Mouse (Mus musculus) liver, embryonic 11.5 days (tissue): Measurements from ENCODE around the gene Nav2. TPM values are rescaled to one million over a fixed set of nuclear protein-coding genes. Genes with fewer than 3 reads are reported as not detected.

Experiments used
- ATAC-seq: fragments of 200-750 bp; cut with Nextera tagmentation; replicated peaks from 2 replicates; pipeline ENCODE4 v1.8.0; 2017; ENCODE audit warnings: moderate number of reproducible peaks, mild to moderate bottlenecking, moderate TSS enrichment, moderate library complexity; ENCODE audit not compliant: low FRiP score
- DNase-seq: peaks from one replicate; pipeline ENCODE4 v3.0.0-alpha.2; 2017; ENCODE audit warnings: low spot score
- H3K27ac ChIP-seq: fragments of 300-500 bp; sonication (generic); 2 replicates; pipeline ENCODE4 v1.5.1; 2014; ENCODE audit warnings: mild to moderate bottlenecking, low read depth, low read length, control low read depth
- H3K27me3 ChIP-seq: fragments of 300-500 bp; sonication (generic); replicated peaks from 2 replicates; pipeline ENCODE4 v1.6.1; 2014; ENCODE audit warnings: low read length, mixed read lengths; ENCODE audit not compliant: control insufficient read depth, insufficient read depth
- H3K36me3 ChIP-seq: fragments of 300-500 bp; sonication (generic); 2 replicates; pipeline ENCODE4 v1.6.1; 2014; ENCODE audit warnings: mild to moderate bottlenecking, low read length, moderate library complexity, mixed read lengths; ENCODE audit not compliant: control insufficient read depth, insufficient read depth
- H3K4me1 ChIP-seq: fragments of 300-500 bp; sonication (generic); replicated peaks from 2 replicates; pipeline ENCODE4 v1.6.1; 2014; ENCODE audit warnings: low read length, mixed read lengths; ENCODE audit not compliant: control insufficient read depth, insufficient read depth
- H3K4me2 ChIP-seq: fragments of 300-500 bp; sonication (generic); 2 replicates; pipeline ENCODE4 v1.6.1; 2014; ENCODE audit warnings: mild to moderate bottlenecking, control low read depth, moderate library complexity
- H3K4me3 ChIP-seq: fragments of 300-500 bp; sonication (generic); 2 replicates; pipeline ENCODE4 v1.5.1; 2014; ENCODE audit warnings: low read depth, low read length, control low read depth
- H3K9ac ChIP-seq: fragments of 300-500 bp; sonication (generic); 2 replicates; pipeline ENCODE4 v1.6.1; 2014; ENCODE audit warnings: low read depth, low read length, control low read depth
- H3K9me3 ChIP-seq: fragments of 300-500 bp; sonication (generic); 2 replicates; pipeline ENCODE4 v1.6.1; 2016; ENCODE audit warnings: low read length, inconsistent platforms, mixed read lengths; ENCODE audit not compliant: control insufficient read depth
- WGBS: fragments of 180-500 bp; shearing (Covaris S2); extraction: QIAGEN DNeasy Blood & Tissue Kit; methylation state at CpG from one replicate; pipeline ENCODE4 v1.1.7; 2014; 5-methylcytosine and 5-hydroxymethylcytosine counted together
- polyA plus RNA-seq: library from polyadenylated mRNA; unstranded; fragments of >200 nt; fragmentation: Nextera tagmentation; extraction: Ambion mirVana; gene quantifications from 2 replicates; pipeline ENCODE4 v1.2.1, GENCODE M21; 2014

Nav2 gene
- polyA plus RNA-seq, 1 experiment from 2014 or later: 6.2 TPM

DNA sequence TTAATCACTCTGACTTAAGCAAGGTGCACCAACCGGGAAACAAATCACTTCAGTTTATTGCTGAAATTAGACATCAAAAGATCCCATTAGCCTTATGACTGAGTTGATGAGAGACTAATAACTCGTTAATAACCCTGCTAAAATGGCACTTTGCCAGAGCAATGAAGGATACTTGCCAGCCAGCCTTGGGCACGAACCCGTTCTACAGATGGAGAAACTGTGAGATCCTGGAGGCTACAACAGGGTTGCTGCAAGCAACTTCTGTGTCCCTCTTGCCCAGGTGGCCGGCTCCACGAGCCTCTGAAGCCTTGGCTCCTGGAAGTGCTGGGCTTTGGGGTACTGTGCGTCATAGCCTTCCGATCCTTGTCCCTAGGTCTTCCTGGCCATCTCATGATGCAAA is 681.1 kb downstream of the Nav2 start:
- no peaks in the 10 kb centered on the region for H3K27me3 ChIP-seq
- H3K4me3 ChIP-seq: no peak overlapping the region
- no peak overlapping the region for H3K27ac ChIP-seq
- H3K9ac ChIP-seq: no peak overlapping the region
- H3K9me3 ChIP-seq: no peaks in the 10 kb centered on the region
- no peak overlapping the region for H3K4me2 ChIP-seq
- DNase-seq: no peak
- ATAC-seq: no peak
- H3K36me3 ChIP-seq: peaks cover 7% of the 10 kb centered on the region; the same call in 1 of the 2 replicates
- no peaks in the 10 kb centered on the region for H3K4me1 ChIP-seq
- 87% methylated on average over 8 of the region's 8 CpGs for WGBS

DNA sequence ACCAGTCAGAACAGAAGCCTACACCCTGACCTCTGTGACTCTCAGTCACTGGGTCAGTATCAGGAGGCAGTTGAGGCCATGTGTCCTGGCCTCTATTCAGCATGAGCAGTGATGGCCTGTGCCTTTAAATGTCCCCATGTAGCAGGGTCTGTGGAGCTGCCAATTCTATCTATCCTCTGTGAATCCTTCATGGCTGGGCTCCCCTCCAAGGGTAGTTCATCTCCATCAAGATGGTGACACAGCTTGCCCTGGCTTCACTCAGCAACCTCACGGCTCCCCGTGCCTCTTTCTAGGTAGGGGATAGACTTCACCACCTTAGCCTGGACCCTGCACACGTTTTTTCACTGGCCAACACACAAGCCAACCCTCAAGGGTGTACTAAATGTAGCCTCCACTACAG is 689.3 kb downstream of the Nav2 start:
- no peak for DNase-seq
- H3K27ac ChIP-seq: no peak overlapping the region
- H3K4me1 ChIP-seq: no peaks in the 10 kb centered on the region
- H3K4me2 ChIP-seq: no peak overlapping the region
- H3K36me3 ChIP-seq: peaks cover 9% of the 10 kb centered on the region; the same call in 1 of the 2 replicates
- no peak overlapping the region for H3K9ac ChIP-seq
- H3K27me3 ChIP-seq: no peaks in the 10 kb centered on the region
- H3K4me3 ChIP-seq: no peak overlapping the region
- H3K9me3 ChIP-seq: no peaks in the 10 kb centered on the region
- no peak for ATAC-seq
- WGBS: 85% methylated on average over 3 of the region's 3 CpGs

DNA sequence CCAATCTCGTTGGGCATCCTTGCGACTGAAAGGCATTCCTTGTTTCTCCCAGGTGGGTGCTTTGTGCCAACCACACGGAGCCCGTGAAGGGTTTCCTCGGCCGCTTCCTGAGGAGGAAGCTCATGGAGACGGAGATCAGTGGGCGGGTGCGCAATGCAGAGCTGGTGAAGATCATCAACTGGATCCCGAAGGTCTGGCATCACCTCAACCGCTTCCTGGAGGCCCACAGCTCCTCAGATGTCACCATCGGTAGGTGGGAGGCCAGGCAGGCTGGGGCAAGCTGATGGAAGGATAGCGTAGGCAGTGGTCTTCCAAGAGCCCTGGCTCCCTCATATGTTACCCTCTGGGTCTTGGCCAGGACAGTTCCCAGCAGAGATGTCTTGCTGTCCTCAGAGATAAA is 689.7 kb downstream of the Nav2 start:
- Histone ChIP-seq H3K36me3 (peaks cover 9% of the 10 kb centered on the region; the same call in 1 of the 2 replicates), H3K4me3 (no peak overlapping the region), H3K4me2 (no peak overlapping the region), H3K9me3 (no peaks in the 10 kb centered on the region), H3K4me1 (no peaks in the 10 kb centered on the region), H3K27ac (no peak overlapping the region), H3K9ac (no peak overlapping the region), H3K27me3 (no peaks in the 10 kb centered on the region)
- 90% methylated on average over 13 of the region's 13 CpGs for WGBS
- DNase-seq (no peak), ATAC-seq (no peak)

DNA sequence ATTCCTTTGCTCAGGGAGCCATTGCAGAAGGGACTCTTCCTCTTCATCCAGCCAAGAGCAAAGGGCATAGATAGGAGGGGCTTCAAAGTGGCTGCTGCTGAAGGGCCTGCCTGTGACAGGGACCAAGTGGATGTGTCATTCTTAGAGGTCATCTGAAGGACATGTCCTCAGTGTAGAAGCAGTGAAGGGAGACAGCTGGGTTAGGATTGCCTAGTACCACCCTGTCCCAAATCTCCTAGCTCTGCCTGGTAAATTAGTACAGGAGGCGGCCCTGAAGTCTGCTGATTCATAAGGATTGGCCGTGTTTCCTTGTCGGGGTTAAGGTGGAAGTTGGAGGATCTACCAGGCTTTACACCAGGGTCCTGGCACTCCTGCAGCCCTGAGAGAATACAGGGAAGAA is 691.4 kb downstream of the Nav2 start:
- 81% methylated on average over 3 of the region's 3 CpGs for WGBS
- peaks cover 6% of the 10 kb centered on the region; the same call in 1 of the 2 replicates for H3K36me3 ChIP-seq
- no peak for ATAC-seq

DNA sequence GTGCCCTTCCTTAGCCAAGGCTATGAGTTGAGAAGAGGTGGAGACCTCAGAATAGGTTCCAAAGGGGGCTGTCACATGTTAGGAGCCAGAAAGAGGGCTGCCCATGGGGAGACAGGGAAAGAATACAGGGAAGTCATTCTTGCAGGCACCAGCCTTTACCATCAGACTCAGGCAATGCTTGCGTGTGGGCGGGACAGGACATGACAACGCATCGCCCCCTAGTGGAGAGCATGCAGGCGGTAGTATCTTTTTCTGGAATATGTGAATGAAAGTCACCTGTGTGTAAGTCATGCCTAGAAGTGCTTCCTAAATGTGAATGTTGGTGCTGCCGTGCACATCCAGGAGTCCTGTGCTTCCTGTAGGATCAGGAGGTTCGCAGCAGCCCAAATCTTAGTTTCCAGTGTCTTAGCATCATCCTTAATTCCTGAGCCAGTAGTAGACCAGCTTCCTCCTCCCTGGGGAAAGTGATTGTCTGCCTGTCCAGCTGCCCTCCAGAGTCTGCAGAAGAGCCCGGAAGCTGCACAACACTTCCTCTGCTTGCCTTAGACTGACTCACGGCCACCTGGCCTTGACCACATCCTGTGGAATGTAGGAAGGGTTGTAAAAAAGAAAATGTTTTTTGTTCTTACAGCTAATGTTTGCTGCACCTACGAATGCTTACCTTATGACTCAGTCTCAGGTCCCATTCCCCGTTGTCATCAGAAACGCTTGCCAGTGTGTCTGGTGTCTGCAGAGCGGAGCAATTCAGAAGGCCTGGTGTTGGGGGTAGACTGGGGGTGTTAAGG is 692.9 kb downstream of the Nav2 start:
- Histone ChIP-seq H3K27ac (no peak overlapping the region), H3K4me2 (no peak overlapping the region), H3K4me3 (no peak overlapping the region), H3K36me3 (peaks cover 6% of the 10 kb centered on the region; the same call in 1 of the 2 replicates), H3K9me3 (no peaks in the 10 kb centered on the region), H3K9ac (no peak overlapping the region), H3K4me1 (no peaks in the 10 kb centered on the region), H3K27me3 (no peaks in the 10 kb centered on the region)
- ATAC-seq (no peak), DNase-seq (peak; percentile 47)
- 35% methylated on average over 13 of the region's 13 CpGs for WGBS

More for the DNA sequence above, 691.4 kb downstream of the Nav2 start:
- H3K9me3 ChIP-seq: no peaks in the 10 kb centered on the region
- H3K4me2 ChIP-seq: no peak overlapping the region
- no peak for DNase-seq
- no peak overlapping the region for H3K27ac ChIP-seq
- H3K9ac ChIP-seq: no peak overlapping the region
- H3K27me3 ChIP-seq: no peaks in the 10 kb centered on the region
- no peaks in the 10 kb centered on the region for H3K4me1 ChIP-seq
- H3K4me3 ChIP-seq: no peak overlapping the region

DNA sequence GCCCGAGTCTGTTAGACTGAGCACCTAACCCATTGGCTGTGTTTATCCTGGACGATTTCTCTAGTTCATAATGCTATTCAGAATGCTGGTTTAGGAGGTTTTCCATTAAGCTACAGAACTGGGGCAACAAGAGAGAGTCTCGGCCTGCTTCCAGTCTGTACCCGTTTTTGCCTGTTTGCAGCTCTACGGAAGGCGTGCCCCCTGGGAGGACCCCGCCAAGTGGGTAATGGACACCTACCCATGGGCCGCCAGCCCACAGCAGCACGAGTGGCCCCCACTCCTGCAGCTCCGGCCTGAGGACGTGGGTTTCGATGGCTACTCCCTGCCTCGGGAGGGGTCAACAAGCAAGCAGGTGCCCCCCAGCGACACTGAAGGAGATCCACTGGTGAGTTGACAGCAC is 695.7 kb downstream of the Nav2 start:
- Histone ChIP-seq H3K9ac (no peak overlapping the region), H3K27ac (no peak overlapping the region), H3K9me3 (no peaks in the 10 kb centered on the region), H3K27me3 (no peaks in the 10 kb centered on the region), H3K4me2 (no peak overlapping the region), H3K4me1 (no peaks in the 10 kb centered on the region), H3K36me3 (no peaks in the 10 kb centered on the region; the same call in 1 of the 2 replicates), H3K4me3 (no peak overlapping the region)
- WGBS: 88% methylated on average over 14 of the region's 14 CpGs
- ATAC-seq (no peak), DNase-seq (no peak)

DNA sequence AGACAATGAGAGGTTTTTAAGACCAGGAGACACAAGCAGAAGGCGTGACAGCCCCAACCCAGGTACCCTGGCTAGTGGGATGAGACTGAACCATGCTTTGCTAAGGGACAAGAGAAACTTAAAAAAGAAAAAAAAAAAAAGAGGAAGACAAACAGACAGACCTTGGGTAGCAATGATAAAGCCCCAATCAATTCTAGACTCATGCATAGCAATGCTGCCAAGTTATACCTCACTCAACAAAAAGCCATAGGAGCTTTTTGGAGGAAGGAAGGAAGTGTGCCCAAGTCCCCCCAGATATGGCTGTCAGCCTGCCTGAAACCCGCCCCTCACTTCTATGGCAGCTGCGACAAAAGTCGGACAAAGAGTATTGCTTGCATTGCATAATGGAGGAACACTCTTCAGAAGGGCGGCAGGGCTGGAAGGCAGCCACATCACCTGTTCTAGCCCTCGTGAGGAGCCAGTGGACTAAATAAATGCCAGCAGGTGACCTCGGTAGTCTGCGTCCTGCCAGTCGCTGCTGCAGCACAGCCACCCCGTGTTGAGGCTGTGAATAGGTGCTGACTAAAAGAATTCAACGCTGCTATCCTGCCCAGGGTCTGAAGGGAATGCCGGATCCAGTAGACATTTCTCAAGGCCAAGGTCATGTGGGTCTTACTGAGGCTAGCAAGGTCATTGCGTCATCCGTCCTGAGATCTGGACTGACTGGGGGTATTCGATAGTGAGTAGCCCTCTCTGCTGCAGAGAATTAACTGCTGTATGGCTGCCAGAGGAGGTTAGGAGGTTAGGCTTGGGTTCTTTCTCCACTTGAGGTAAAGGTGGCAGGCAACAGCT is 696.7 kb downstream of the Nav2 start:
- ATAC-seq: no peak
- WGBS: 79% methylated on average over 15 of the region's 15 CpGs
- H3K4me1 ChIP-seq: no peaks in the 10 kb centered on the region
- H3K27me3 ChIP-seq: no peaks in the 10 kb centered on the region
- H3K36me3 ChIP-seq: no peaks in the 10 kb centered on the region; the same call in 1 of the 2 replicates
- no peak overlapping the region for H3K4me3 ChIP-seq
- H3K9ac ChIP-seq: no peak overlapping the region
- DNase-seq: no peak
- H3K4me2 ChIP-seq: no peak overlapping the region
- H3K27ac ChIP-seq: no peak overlapping the region
- H3K9me3 ChIP-seq: no peaks in the 10 kb centered on the region

DNA sequence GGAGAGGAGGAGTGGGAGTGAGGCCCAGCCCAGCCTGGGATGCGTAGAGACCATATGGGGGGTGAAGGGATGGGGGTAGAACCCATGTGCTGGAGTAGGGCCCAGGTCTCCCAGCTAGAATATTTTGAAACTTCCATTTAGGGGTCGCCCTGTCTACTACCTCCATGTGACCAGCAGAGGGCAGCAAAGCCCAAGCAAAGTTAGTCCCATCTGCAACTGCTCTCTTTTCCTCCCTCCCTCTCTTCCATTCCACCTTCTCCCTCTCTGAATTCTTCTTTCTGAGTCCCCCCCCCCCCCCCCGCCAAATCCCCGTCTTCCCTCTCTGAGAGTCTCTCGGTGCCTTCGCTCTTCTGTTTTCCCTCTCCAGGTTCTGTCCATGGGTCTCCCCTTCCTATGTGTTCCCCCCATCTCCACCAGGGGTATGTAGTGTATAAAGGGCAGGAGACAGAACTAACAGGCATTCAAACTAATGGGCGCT is 707.8 kb downstream of the Nav2 start:
- Histone ChIP-seq H3K9ac (no peak overlapping the region), H3K4me3 (no peak overlapping the region), H3K27ac (no peak overlapping the region), H3K36me3 (no peaks in the 10 kb centered on the region), H3K4me2 (peak overlapping the region; percentile 22; the same call in 1 of the 2 replicates), H3K9me3 (no peaks in the 10 kb centered on the region), H3K4me1 (no peaks in the 10 kb centered on the region), H3K27me3 (no peaks in the 10 kb centered on the region)
- 14% methylated on average over 5 of the region's 7 CpGs for WGBS
- ATAC-seq (0 out of 2 replicates have a peak, but pooled peaks have one; percentile 36), DNase-seq (peak; percentile 53)
